Mouse (Mus musculus) neural tube, embryonic 15.5 days (tissue): ENCODE results near the gene Ska3. TPM values are rescaled to one million over a fixed set of nuclear protein-coding genes. Genes with fewer than 3 reads are reported as not detected.
"Not testable (repeated sequence)": the region's sequence is repeated elsewhere in the genome, so short reads cannot be mapped to it uniquely, and the experiment has no call there.

Experiments
- ATAC-seq: fragments of 200-750 bp; cut with Nextera tagmentation; 2 replicates; pipeline ENCODE4 v1.8.0; 2017; ENCODE audit warnings: mild to moderate bottlenecking, moderate TSS enrichment, moderate library complexity; ENCODE audit not compliant: low FRiP score
- H3K27ac ChIP-seq: fragments of 300-500 bp; sonication (generic); replicated peaks from 2 replicates; pipeline ENCODE4 v1.5.1; 2015; ENCODE audit warnings: mild to moderate bottlenecking, inconsistent platforms
- H3K27me3 ChIP-seq: fragments of 300-500 bp; sonication (generic); replicated peaks from 2 replicates; pipeline ENCODE4 v1.6.1; 2015; ENCODE audit warnings: inconsistent platforms
- H3K36me3 ChIP-seq: fragments of 300-500 bp; sonication (generic); 2 replicates; pipeline ENCODE4 v1.6.1; 2015; ENCODE audit warnings: inconsistent platforms
- H3K4me1 ChIP-seq: fragments of 300-500 bp; sonication (generic); 2 replicates; pipeline ENCODE4 v1.6.1; 2015; ENCODE audit warnings: inconsistent platforms
- H3K4me2 ChIP-seq: fragments of 300-500 bp; sonication (generic); 2 replicates; pipeline ENCODE4 v1.6.1; 2015; ENCODE audit warnings: inconsistent platforms, mild to moderate bottlenecking, moderate library complexity
- H3K4me3 ChIP-seq: fragments of 300-500 bp; sonication (generic); replicated peaks from 2 replicates; pipeline ENCODE4 v1.5.1; 2015; ENCODE audit warnings: mild to moderate bottlenecking, inconsistent platforms
- H3K9ac ChIP-seq: fragments of 300-500 bp; sonication (generic); replicated peaks from 2 replicates; pipeline ENCODE4 v1.6.1; 2015; ENCODE audit warnings: mild to moderate bottlenecking, inconsistent platforms
- H3K9me3 ChIP-seq: fragments of 300-500 bp; sonication (generic); replicated peaks from 2 replicates; pipeline ENCODE4 v1.6.1; 2016; ENCODE audit warnings: inconsistent platforms
- WGBS: fragments of 180-500 bp; shearing (Covaris S2); methylation state at CpG from one replicate; pipeline ENCODE4 v1.1.7; 2015; ENCODE audit warnings: mixed read lengths; 5-methylcytosine and 5-hydroxymethylcytosine counted together
- polyA plus RNA-seq: library from polyadenylated mRNA; unstranded; fragments of >200 nt; fragmentation: Nextera tagmentation; extraction: Ambion mirVana; gene quantifications from 2 replicates; pipeline ENCODE4 v1.2.1, GENCODE M21; 2015

Ska3 gene
- 5.5 and 12.3 TPM in 2 replicates for polyA plus RNA-seq

- peak within 1 kb of the TSS; percentile 93 for H3K9ac ChIP-seq
- H3K36me3 ChIP-seq: no peaks in the 10 kb centered on the region
- H3K9me3 ChIP-seq: no peaks in the 10 kb centered on the region
- peak within 1 kb of the TSS; percentile 93 for H3K27ac ChIP-seq
- H3K4me2 ChIP-seq: peak within 1 kb of the TSS; percentile 91
- H3K4me1 ChIP-seq: peaks cover 20% of the 10 kb centered on the region
- ATAC-seq: peak; percentile 97
- under 1% methylated on average over 96 of the region's 96 CpGs for WGBS
- H3K27me3 ChIP-seq: no peaks in the 10 kb centered on the region
- H3K4me3 ChIP-seq: peak within 1 kb of the TSS; percentile 84
Measured at GRCm38 (mm10) chr14:57825788-57826751, at the start of gene Ska3, which contains the start of gene Mrpl57. Gene Ska3, minus strand, starts transcription at chr14:57826185. Gene Mrpl57, plus strand, starts transcription at chr14:57826234.

GRCm38 (mm10) chr14:57866676-57867276, 40.8 kb upstream of the Ska3 start:
- no peaks in the 10 kb centered on the region for H3K27me3 ChIP-seq
- no peaks in the 10 kb centered on the region for H3K4me1 ChIP-seq
- H3K36me3 ChIP-seq: peaks cover 53% of the 10 kb centered on the region
- ATAC-seq: no peak
- no peak overlapping the region for H3K9ac ChIP-seq
- WGBS: 97% methylated on average over 3 of the region's 3 CpGs
- no peaks in the 10 kb centered on the region for H3K9me3 ChIP-seq
- H3K4me3 ChIP-seq: no peak overlapping the region
- H3K4me2 ChIP-seq: no peak overlapping the region
- no peak overlapping the region for H3K27ac ChIP-seq

- no peak overlapping the region for H3K9ac ChIP-seq
- no peaks in the 10 kb centered on the region for H3K27me3 ChIP-seq
- no peaks in the 10 kb centered on the region for H3K9me3 ChIP-seq
- no peak overlapping the region for H3K4me3 ChIP-seq
- 94% methylated on average over 3 of the region's 3 CpGs for WGBS
- H3K4me1 ChIP-seq: no peaks in the 10 kb centered on the region
- ATAC-seq: no peak
- no peak overlapping the region for H3K27ac ChIP-seq
- no peak overlapping the region for H3K4me2 ChIP-seq
- peaks cover 54% of the 10 kb centered on the region for H3K36me3 ChIP-seq
Measured at GRCm38 (mm10) chr14:57865256-57865655, 39.3 kb upstream of the Ska3 start.

GRCm38 (mm10) chr14:57863129-57863528, 37.1 kb upstream of the Ska3 start:
- 92% methylated on average over 2 of the region's 2 CpGs for WGBS
- H3K4me3 ChIP-seq: no peak overlapping the region
- H3K4me2 ChIP-seq: no peak overlapping the region
- no peaks in the 10 kb centered on the region for H3K27me3 ChIP-seq
- H3K9ac ChIP-seq: no peak overlapping the region
- no peak for ATAC-seq
- peaks cover 52% of the 10 kb centered on the region for H3K36me3 ChIP-seq
- H3K27ac ChIP-seq: no peak overlapping the region
- H3K4me1 ChIP-seq: no peaks in the 10 kb centered on the region
- H3K9me3 ChIP-seq: no peaks in the 10 kb centered on the region

- H3K4me1 ChIP-seq: no peaks in the 10 kb centered on the region
- peaks cover 48% of the 10 kb centered on the region for H3K36me3 ChIP-seq
- H3K9me3 ChIP-seq: no peaks in the 10 kb centered on the region
- no peaks in the 10 kb centered on the region for H3K27me3 ChIP-seq
- 88% methylated on average over 4 of the region's 4 CpGs for WGBS
- H3K27ac ChIP-seq: no peak overlapping the region
- no peak overlapping the region for H3K9ac ChIP-seq
- no peak overlapping the region for H3K4me3 ChIP-seq
- no peak for ATAC-seq
- H3K4me2 ChIP-seq: no peak overlapping the region
Measured at GRCm38 (mm10) chr14:57861987-57862412, 36.0 kb upstream of the Ska3 start.

- Histone ChIP-seq H3K4me2 (no peak overlapping the region), H3K36me3 (peaks cover 38% of the 10 kb centered on the region), H3K27me3 (no peaks in the 10 kb centered on the region), H3K4me3 (no peak overlapping the region), H3K9ac (no peak overlapping the region), H3K9me3 (no peaks in the 10 kb centered on the region), H3K4me1 (no peaks in the 10 kb centered on the region), H3K27ac (no peak overlapping the region)
- no peak for ATAC-seq
Measured at GRCm38 (mm10) chr14:57859520-57859919, 33.5 kb upstream of the Ska3 start.

- no peak overlapping the region for H3K27ac ChIP-seq
- no peak overlapping the region for H3K9ac ChIP-seq
- 88% methylated on average over 2 of the region's 2 CpGs for WGBS
- H3K36me3 ChIP-seq: peaks cover 38% of the 10 kb centered on the region
- no peaks in the 10 kb centered on the region for H3K4me1 ChIP-seq
- H3K4me2 ChIP-seq: no peak overlapping the region
- H3K4me3 ChIP-seq: no peak overlapping the region
- ATAC-seq: no peak
- no peaks in the 10 kb centered on the region for H3K27me3 ChIP-seq
- H3K9me3 ChIP-seq: no peaks in the 10 kb centered on the region
Measured at GRCm38 (mm10) chr14:57858601-57859000, 32.6 kb upstream of the Ska3 start.

GRCm38 (mm10) chr14:57856037-57856436, 30.1 kb upstream of the Ska3 start:
- not testable (repeated sequence) for H3K27ac ChIP-seq, H3K4me3 ChIP-seq, H3K9ac ChIP-seq, H3K27me3 ChIP-seq, ATAC-seq, H3K4me1 ChIP-seq, H3K4me2 ChIP-seq, H3K9me3 ChIP-seq
- H3K36me3 ChIP-seq: peaks cover 40% of the 10 kb centered on the region

GRCm38 (mm10) chr14:57852961-57853360, 27.0 kb upstream of the Ska3 start:
- Histone ChIP-seq H3K4me2 (no peak overlapping the region), H3K9me3 (no peaks in the 10 kb centered on the region), H3K4me1 (no peaks in the 10 kb centered on the region), H3K27me3 (no peaks in the 10 kb centered on the region), H3K36me3 (peaks cover 33% of the 10 kb centered on the region), H3K27ac (no peak overlapping the region), H3K4me3 (no peak overlapping the region), H3K9ac (no peak overlapping the region)
- no peak for ATAC-seq
- whole genome bisulfite sequencing: 88% methylated on average over 2 of the region's 2 CpGs

GRCm38 (mm10) chr14:57850330-57850729, 24.3 kb upstream of the Ska3 start:
- Histone ChIP-seq H3K36me3 (peaks cover 37% of the 10 kb centered on the region), H3K4me1 (no peaks in the 10 kb centered on the region), H3K27me3 (no peaks in the 10 kb centered on the region), H3K9me3 (no peaks in the 10 kb centered on the region), H3K9ac (no peak overlapping the region), H3K27ac (no peak overlapping the region), H3K4me3 (no peak overlapping the region), H3K4me2 (no peak overlapping the region)
- WGBS: 81% methylated on average over 3 of the region's 3 CpGs
- ATAC-seq: no peak

- no peak overlapping the region for H3K4me3 ChIP-seq
- H3K9ac ChIP-seq: no peak overlapping the region
- H3K4me1 ChIP-seq: no peaks in the 10 kb centered on the region
- 99% methylated on average over 2 of the region's 2 CpGs for WGBS
- H3K4me2 ChIP-seq: no peak overlapping the region
- no peak overlapping the region for H3K27ac ChIP-seq
- ATAC-seq: no peak
- no peaks in the 10 kb centered on the region for H3K9me3 ChIP-seq
- no peaks in the 10 kb centered on the region for H3K27me3 ChIP-seq
- H3K36me3 ChIP-seq: peaks cover 44% of the 10 kb centered on the region
Measured at GRCm38 (mm10) chr14:57848646-57849045, 22.7 kb upstream of the Ska3 start.

- H3K4me1 ChIP-seq, H3K4me2 ChIP-seq, H3K9me3 ChIP-seq, ATAC-seq, H3K4me3 ChIP-seq, H3K27me3 ChIP-seq, H3K9ac ChIP-seq, H3K27ac ChIP-seq: not testable (repeated sequence)
- peaks cover 40% of the 10 kb centered on the region for H3K36me3 ChIP-seq
- 80% methylated on average over 5 of the region's 5 CpGs for WGBS
Measured at GRCm38 (mm10) chr14:57848061-57848460, 22.1 kb upstream of the Ska3 start.
